Mouse (Mus musculus) kidney, postnatal 25 days (tissue): ENCODE measurements around the gene Gpatch8.

Experiments used
- DNase-seq, 2 experiments: peaks; one replicate each; pipeline ENCODE4 v3.0.0; 2021; ENCODE audit warnings: mixed read lengths in 2 of 2

The Gpatch8 gene

GRCm38 (mm10) chr11:102448327-102448726 is 107.9 kb downstream of the Gpatch8 start:
- no peak for DNase-seq

GRCm38 (mm10) chr11:102447497-102447896 is 108.7 kb downstream of the Gpatch8 start, which contains the start of gene Fam171a2:
Fam171a2 (minus strand) TSS chr11:102447682.
- DNase-seq = peak; percentile 68 to 77

- peak in 1 of 2 experiments; percentile 59 for DNase-seq
Observed at GRCm38 (mm10) chr11:102446581-102447461, 109.4 kb downstream of the Gpatch8 start.

- peak; percentile 54 to 74 for DNase-seq
Observed at GRCm38 (mm10) chr11:102445891-102446361, 110.3 kb downstream of the Gpatch8 start.

- peak; percentile 26 to 55 for DNase-seq
Observed at GRCm38 (mm10) chr11:102445264-102445890, 110.8 kb downstream of the Gpatch8 start.

GRCm38 (mm10) chr11:102444781-102445180 is 111.4 kb downstream of the Gpatch8 start:
- no peak for DNase-seq

GRCm38 (mm10) chr11:102444321-102444720 is 111.9 kb downstream of the Gpatch8 start:
- DNase-seq = no peak

- DNase-seq = no peak
Observed at GRCm38 (mm10) chr11:102443740-102444139, 112.5 kb downstream of the Gpatch8 start.

GRCm38 (mm10) chr11:102442089-102442488 is 114.1 kb downstream of the Gpatch8 start:
- no peak for DNase-seq

- DNase-seq = no peak
Observed at GRCm38 (mm10) chr11:102441434-102441833, 114.8 kb downstream of the Gpatch8 start.

- DNase-seq = no peak
Observed at GRCm38 (mm10) chr11:102440255-102440654, 115.9 kb downstream of the Gpatch8 start.

- DNase-seq = no peak
Observed at GRCm38 (mm10) chr11:102439093-102440082, 116.8 kb downstream of the Gpatch8 start.

- peak; percentile 84 to 89 for DNase-seq
Observed at GRCm38 (mm10) chr11:102438212-102439092, 117.7 kb downstream of the Gpatch8 start.

GRCm38 (mm10) chr11:102437120-102438061 is 118.8 kb downstream of the Gpatch8 start:
- peak; percentile 72 to 85 for DNase-seq

GRCm38 (mm10) chr11:102436471-102436790 is 119.8 kb downstream of the Gpatch8 start:
- DNase-seq = no peak

GRCm38 (mm10) chr11:102435754-102436470 is 120.3 kb downstream of the Gpatch8 start:
- peak; percentile 64 to 84 for DNase-seq

GRCm38 (mm10) chr11:102434816-102435705 is 121.1 kb downstream of the Gpatch8 start:
- DNase-seq = peak in 1 of 2 experiments; percentile 44

- peak; percentile 86 to 93 for DNase-seq
Observed at GRCm38 (mm10) chr11:102434406-102434805, 121.8 kb downstream of the Gpatch8 start.

- DNase-seq = no peak
Observed at GRCm38 (mm10) chr11:102433866-102434265, 122.3 kb downstream of the Gpatch8 start.
